Mouse (Mus musculus) liver (tissue): ENCODE results near the gene Kng1.
A peak's percentile ranks its signal among the peaks of the same experiment; 100 is the strongest.
"Not testable (repeated sequence)": the region's sequence is repeated elsewhere in the genome, so short reads cannot be mapped to it uniquely, and the experiment has no call there.

Experiments used
- DNase-seq: peaks from one replicate; pipeline ENCODE4 v3.0.0-alpha.2; 2020; ENCODE audit warnings: mixed read lengths

Kng1 gene

GRCm38 (mm10) chr16:23094136-23094535, 36.5 kb downstream of the Kng1 start:
- DNase-seq, result no peak

GRCm38 (mm10) chr16:23095581-23095980, 37.9 kb downstream of the Kng1 start:
- not testable (repeated sequence) for DNase-seq

DNA sequence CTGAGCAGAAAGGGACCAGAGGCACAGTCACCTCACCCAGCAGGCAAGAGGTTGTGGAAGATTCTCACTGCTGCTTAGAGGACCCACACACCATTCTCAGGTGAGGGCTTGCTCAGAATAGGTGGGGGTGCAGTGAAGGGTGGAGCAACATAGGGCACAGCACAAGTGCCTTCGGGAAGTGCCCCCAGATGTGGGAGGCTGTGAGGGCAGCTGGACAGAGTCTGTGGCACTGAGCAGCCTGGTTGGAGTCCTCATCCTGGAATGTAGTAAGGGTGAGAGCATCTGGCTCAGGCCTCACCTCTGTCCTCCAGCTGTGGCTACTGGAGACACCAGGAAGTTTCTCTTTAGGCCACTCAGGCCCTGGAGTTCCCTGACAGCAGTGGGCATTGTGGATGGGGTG, 39.2 kb downstream of the Kng1 start:
- DNase-seq, result not testable (repeated sequence)

GRCm38 (mm10) chr16:23097290-23098104, 39.8 kb downstream of the Kng1 start:
- DNase-seq, result not testable (repeated sequence)

DNA sequence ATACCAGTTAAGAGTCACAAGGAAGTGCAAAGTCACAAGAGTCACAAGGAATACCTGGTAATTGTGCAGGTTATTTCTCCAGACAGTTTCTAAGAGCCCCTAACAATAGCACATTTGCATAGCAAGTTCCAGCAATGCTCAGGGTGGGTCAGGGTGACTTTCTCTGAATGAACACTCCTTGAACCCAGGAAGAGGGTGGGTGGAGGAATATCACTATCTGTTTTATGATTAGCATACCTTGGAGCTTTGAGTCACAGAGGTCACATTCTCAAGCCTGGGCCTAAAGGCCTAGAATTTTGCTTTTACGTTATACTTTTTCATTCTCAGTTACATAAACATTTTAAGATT, 40.4 kb downstream of the Kng1 start:
- not testable (repeated sequence) for DNase-seq

GRCm38 (mm10) chr16:23099632-23100031, 42.0 kb downstream of the Kng1 start:
- DNase-seq, result no peak

DNA sequence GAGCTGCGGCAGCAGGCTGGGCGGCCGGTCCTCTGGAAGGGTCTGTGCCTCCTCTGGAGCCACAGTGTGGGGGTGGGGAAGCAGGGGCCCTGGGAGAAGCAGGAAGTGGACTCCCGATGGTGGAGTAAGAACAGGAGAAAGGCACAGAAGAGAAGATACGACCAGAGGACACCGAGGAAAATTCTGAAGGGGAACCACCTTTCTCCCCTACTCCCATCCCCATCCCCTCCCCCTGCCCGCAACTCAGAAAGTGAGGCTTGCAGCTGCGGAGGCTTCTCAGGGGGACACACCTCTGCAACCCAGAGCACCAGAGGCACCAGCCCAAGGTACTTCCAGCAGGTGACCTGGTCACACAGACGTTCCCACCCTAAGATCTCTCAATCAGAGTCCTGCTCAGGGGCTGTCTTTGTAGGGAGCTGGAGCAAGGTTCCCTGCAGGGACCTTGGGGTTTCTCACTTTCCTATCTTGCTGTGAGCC, 42.5 kb downstream of the Kng1 start:
- peak; percentile 48 for DNase-seq

GRCm38 (mm10) chr16:23100613-23101012, 42.9 kb downstream of the Kng1 start:
- DNase-seq, result peak; percentile 30

DNA sequence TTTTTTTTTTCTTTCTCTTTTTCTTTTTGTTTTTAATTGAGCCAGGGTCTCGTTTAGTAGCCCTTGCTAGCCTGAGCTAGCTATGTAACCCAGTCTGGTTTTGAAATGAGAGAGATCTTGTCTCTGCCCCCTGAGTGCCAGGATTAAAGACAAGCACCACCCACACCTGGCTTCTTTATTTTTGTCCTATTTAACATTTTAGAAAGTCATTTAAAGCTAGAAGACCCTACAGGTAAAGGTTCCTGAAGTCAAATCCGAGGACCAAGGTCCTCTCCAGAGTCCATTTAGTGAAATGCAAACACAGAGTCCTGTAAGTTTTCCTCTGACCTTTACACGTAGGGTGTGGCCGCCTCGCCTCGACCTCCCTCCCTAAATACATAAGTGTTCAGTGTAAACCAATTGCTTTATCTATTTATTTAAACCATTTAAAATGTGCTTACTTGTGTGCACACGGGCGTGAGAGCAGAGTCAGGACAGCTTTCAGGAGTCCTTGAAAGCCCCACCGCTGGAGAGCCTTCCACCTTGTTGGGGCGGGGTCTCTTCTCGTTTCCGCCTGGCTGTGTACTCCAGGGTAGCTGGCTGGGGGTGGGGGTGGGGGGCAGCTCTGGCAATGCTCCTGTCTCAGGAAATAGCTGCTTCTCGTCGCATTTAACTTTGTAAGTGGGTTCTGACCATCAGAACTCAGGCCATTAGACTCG, 44.8 kb downstream of the Kng1 start:
- DNase-seq, result peak; percentile 44

GRCm38 (mm10) chr16:23103038-23103745, 45.5 kb downstream of the Kng1 start:
- no peak for DNase-seq

DNA sequence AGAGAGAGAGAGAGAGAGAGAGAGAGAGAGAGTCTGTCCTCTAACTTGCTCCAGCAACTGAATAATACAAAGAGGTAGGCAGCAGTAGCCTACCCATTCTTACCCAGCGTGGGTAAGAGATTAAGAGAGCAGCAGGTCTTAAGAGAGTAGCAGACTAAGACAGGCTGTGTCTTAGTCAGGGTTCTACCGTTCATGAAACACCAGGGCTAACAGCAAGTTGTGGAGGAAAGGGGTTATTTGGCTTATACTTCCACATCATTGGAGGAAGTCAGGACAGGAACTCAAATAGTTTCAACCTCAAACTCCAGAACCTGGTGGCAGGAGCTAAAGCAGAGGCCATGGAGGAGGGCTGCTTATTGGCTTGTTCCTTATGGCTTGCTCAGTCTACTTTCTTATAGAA, 46.2 kb downstream of the Kng1 start:
- DNase-seq, result no peak

DNA sequence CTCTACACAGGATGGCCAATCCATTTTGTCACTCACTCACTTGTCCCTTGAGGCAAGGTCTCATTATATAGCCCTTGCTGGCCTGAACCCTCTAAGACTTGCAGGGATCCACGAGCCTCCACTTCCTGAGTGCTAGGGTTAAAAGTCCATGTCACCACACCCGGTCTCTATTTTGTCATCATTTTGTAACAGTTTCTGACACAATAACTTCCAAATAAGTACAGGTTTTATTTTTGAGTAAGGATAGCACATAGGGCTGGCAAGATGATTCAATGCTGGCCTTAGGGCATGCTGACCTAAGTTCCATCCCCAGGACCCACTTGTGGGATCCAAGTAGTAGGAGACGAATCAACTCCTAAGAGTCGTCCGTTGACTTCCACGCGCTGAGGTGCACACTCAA, 48.5 kb downstream of the Kng1 start:
- DNase-seq, result no peak

DNA sequence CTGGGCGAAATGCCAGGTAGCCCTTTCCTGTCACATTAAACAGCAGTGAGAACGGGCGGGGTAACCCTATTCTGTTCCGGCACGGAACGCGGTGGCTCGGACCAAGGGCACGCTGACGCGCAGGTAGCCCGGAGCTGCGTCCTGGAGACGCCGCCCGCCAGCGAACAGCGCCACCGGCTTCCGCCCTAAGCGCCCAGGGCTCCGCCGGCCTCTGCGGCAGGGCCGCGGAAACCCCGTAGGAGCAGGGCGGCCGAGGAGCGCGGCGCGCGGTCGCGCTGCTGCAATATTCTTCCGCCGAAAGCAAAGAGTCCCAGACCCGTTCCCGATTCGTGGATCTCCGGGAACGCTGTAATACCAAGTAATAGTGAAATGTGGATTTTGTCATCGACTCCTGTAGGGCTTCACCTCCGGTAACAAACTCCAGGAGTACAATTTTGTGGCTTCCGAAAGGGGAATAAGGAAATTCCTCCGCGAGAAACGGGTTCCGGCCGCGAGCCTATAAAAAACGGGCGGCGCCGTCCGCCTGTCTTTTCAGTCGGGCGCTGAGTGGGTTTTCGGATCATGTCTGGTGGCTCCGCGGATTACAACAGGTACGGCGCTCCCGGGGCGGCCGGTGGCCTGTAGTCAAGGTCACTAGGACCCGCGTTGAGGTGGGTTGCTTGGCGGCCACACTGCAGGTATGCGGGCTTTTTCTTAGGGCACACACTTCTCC, 49.7 kb downstream of the Kng1 start, which contains the start of gene Eif4a2:
Eif4a2 (plus strand) TSS at position 214 of the 712 bp plus-strand sequence.
- DNase-seq, result peak; percentile 94

- DNase-seq, result peak; percentile 85
Observed at GRCm38 (mm10) chr16:23107946-23108759, 50.5 kb downstream of the Kng1 start.

- no peak for DNase-seq
Observed at GRCm38 (mm10) chr16:23108943-23109342, 51.3 kb downstream of the Kng1 start.

- DNase-seq, result no peak
Observed at GRCm38 (mm10) chr16:23109350-23110280, 52.0 kb downstream of the Kng1 start.

GRCm38 (mm10) chr16:23112348-23112747, 54.7 kb downstream of the Kng1 start:
- DNase-seq, result no peak

GRCm38 (mm10) chr16:23112861-23113435, 55.3 kb downstream of the Kng1 start:
- no peak for DNase-seq

DNA sequence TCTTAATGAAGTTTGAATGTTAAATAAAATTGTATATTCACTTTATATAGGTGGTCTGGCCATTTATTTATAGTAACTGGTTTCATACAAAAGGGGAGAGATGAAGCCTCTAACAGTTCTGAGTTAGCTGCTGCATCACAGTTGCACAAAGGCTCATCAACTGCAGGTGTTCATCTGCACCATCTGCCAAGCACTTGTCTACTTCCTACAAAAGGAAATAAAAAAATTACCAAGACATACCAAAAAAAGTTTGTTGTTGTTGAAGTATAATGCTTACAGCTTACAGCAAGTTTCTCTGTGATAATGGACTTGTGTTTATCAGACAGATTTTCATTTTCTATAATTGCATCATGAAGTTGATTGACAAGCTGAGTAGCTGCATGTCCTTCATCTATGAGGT, 56.2 kb downstream of the Kng1 start:
- no peak for DNase-seq
